In the genomic region with DNA sequence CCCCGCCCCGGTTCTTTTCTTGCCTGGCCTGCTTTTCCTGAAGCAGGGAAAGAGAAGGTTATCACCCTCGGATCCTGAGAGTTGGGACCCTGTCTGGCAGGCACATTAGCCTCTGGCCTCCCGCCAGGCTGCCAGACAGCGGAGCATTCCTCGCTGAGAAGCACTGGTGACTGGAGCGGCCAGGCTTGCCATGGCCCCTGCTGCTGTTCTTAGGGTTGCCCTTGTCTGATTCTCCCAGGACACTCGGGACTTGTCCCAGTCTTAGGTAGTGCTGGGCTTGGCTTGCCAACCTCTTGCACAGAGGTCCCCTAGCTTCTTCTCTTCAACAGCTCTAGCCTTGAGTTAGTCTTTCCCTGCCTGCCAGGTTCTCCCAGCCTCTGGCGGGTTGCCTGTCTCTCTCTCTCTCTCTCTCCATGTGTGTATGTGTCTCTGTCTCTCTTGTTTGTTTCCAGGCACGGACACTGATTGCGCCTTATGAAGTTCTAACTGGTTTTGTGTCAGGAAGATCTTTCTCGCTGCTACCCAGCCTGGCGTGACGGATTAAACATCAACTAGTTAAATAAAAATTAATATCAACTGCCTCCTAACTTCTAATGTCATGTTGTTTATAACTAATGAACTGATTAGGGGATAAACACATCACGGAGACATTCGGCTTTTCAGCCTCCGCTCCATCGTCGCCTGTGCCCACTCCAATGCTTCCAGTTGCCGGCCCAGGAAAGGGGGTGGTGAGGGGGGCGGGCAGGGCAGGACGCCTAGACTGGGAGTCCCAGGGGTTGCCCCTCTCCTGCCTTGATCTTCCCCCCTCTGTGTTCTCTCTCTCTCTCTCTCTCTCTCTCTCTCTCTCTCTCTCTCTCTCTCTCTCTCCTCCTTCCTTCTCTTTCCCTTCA, we compare ENCODE assay signal across 12 mouse cellular contexts. TPM values are rescaled to one million over a fixed set of nuclear protein-coding genes. Genes with fewer than 3 reads are reported as not detected.
DNase-seq lines count a peak whose midpoint lies in the region; ATAC-seq lines count a peak whose summit lies in the region.
"Had no signal": no experiment of that assay in that cellular context is flagged by ENCODE, and none has a peak within 500 bp of the region (broad histone marks: within the 10 kb centered on the region; RNA-seq: fewer than 3 reads in every experiment).

No protein-coding gene starts in this region.

- H3K27ac ChIP-seq in heart, embryonic 12.5 days (ENCODE audit: poor library complexity, severe bottlenecking) = no peak overlapping the region
- H3K27ac ChIP-seq in embryonic facial prominence, embryonic 12.5 days = no peak overlapping the region
- H3K27ac ChIP-seq in liver, embryonic 15.5 days (replicated peaks) = no peak overlapping the region

- no peaks in the 10 kb centered on the region for H3K36me3 ChIP-seq in heart, embryonic 12.5 days
- H3K36me3 ChIP-seq in embryonic facial prominence, embryonic 12.5 days = no peaks in the 10 kb centered on the region
- H3K36me3 ChIP-seq in liver, embryonic 15.5 days (replicated peaks) = no peaks in the 10 kb centered on the region

- H3K27me3 ChIP-seq in heart, embryonic 12.5 days (replicated peaks) = peaks cover 96% of the 10 kb centered on the region
- H3K27me3 ChIP-seq in embryonic facial prominence, embryonic 12.5 days = peaks cover 99% of the 10 kb centered on the region
- peaks cover 100% of the 10 kb centered on the region for H3K27me3 ChIP-seq in liver, embryonic 15.5 days

- peaks cover 34% of the 10 kb centered on the region for H3K4me1 ChIP-seq in heart, embryonic 12.5 days (replicated peaks)
- H3K4me1 ChIP-seq in embryonic facial prominence, embryonic 12.5 days = peaks cover 19% of the 10 kb centered on the region
- H3K4me1 ChIP-seq in liver, embryonic 15.5 days (replicated peaks) = no peaks in the 10 kb centered on the region

- no peak for DNase-seq in heart, adult 8-10 months (ENCODE audit: low spot score)
- peak; percentile 79 for DNase-seq in kidney, adult 11 months
- DNase-seq in layer of hippocampus, postnatal 10 days (ENCODE audit: low spot score in 2 of 2) = no peak
- no peak for DNase-seq in right cerebral cortex, adult 18-20 months
- no peak for DNase-seq in left cerebral cortex, postnatal 10 days (ENCODE audit: extremely low spot score in 1 of 2, low spot score in 2 of 2)
- DNase-seq: layer of hippocampus, adult 9-11 months; thymus, postnatal 36 days had no signal

- H3K4me3 ChIP-seq in heart, embryonic 12.5 days = peak overlapping the region; percentile 37
- peak overlapping the region; percentile 9; the same call in 1 of the 2 replicates for H3K4me3 ChIP-seq in embryonic facial prominence, embryonic 12.5 days
- no peak overlapping the region for H3K4me3 ChIP-seq in liver, embryonic 15.5 days (replicated peaks)
- H3K4me3 ChIP-seq: myocyte had no signal

- H3K9me3 ChIP-seq in heart, embryonic 12.5 days (replicated peaks) = no peaks in the 10 kb centered on the region; the same call in 1 of the 2 replicates
- H3K9me3 ChIP-seq in embryonic facial prominence, embryonic 12.5 days = no peaks in the 10 kb centered on the region
- H3K9me3 ChIP-seq in liver, embryonic 15.5 days (replicated peaks) = no peaks in the 10 kb centered on the region

- intact Hi-C loops in left cerebral cortex, postnatal 10 days (cut with DNase I) = loop anchor here (10.0 kb wide), 1 partner anchor 492 kb away; a partner anchor contains a TSS

- ATAC-seq in heart, embryonic 12.5 days (ENCODE audit: insufficient number of reproducible peaks, low FRiP score) = no peak; the same call in 1 of the 2 replicates
- no peak for ATAC-seq in embryonic facial prominence, embryonic 12.5 days (ENCODE audit: insufficient number of reproducible peaks, insufficient read depth, low FRiP score, low TSS enrichment)
- ATAC-seq in liver, embryonic 15.5 days (ENCODE audit: insufficient read depth) = no peak

- peak overlapping the region; percentile 69 for H3K4me2 ChIP-seq in heart, embryonic 12.5 days
- H3K4me2 ChIP-seq in embryonic facial prominence, embryonic 12.5 days (replicated peaks) = peak overlapping the region; percentile 31
- 0 out of 2 replicates have a peak overlapping the region, but pooled peaks have one; percentile 43 for H3K4me2 ChIP-seq in liver, embryonic 15.5 days

- no peak overlapping the region for H3K9ac ChIP-seq in heart, embryonic 12.5 days
- H3K9ac ChIP-seq in embryonic facial prominence, embryonic 12.5 days = no peak overlapping the region
- no peak overlapping the region for H3K9ac ChIP-seq in liver, embryonic 15.5 days

- WGBS in heart, embryonic 12.5 days = under 1% methylated on average over 22 of the region's 22 CpGs
- under 1% methylated on average over 22 of the region's 22 CpGs for WGBS in embryonic facial prominence, embryonic 12.5 days
- 2% methylated on average over 22 of the region's 22 CpGs for WGBS in liver, embryonic 15.5 days (ENCODE audit: insufficient replicate concordance)

RNA-seq across cellular contexts. Expression of a gene that starts 13.5 kb away (rescaled TPM):
- not detected in 2 replicates for polyA plus RNA-seq in heart, embryonic 12.5 days (2016; fragmentation: Nextera tagmentation; extraction: Ambion mirVana)
- total RNA-seq in heart, adult 8-10 months (2022) = not detected
- 0.55 and 0.95 TPM in 2 replicates for polyA plus RNA-seq in embryonic facial prominence, embryonic 12.5 days (2016; fragmentation: Nextera tagmentation; extraction: Ambion mirVana)
- not detected in 2 replicates for polyA plus RNA-seq in liver, embryonic 15.5 days (2015; fragmentation: Nextera tagmentation; extraction: Ambion mirVana)
- under 1 TPM; 0.20 to 0.37 TPM for total RNA-seq in layer of hippocampus, postnatal 10 days (2021)
- total RNA-seq in left cerebral cortex, postnatal 10 days (2021) = not detected
- total RNA-seq: CH12.LX had no signal
- polyA plus RNA-seq: myocyte had no signal
